Mouse (Mus musculus): Measurements from ENCODE around the gene Mybbp1a.

DNA sequence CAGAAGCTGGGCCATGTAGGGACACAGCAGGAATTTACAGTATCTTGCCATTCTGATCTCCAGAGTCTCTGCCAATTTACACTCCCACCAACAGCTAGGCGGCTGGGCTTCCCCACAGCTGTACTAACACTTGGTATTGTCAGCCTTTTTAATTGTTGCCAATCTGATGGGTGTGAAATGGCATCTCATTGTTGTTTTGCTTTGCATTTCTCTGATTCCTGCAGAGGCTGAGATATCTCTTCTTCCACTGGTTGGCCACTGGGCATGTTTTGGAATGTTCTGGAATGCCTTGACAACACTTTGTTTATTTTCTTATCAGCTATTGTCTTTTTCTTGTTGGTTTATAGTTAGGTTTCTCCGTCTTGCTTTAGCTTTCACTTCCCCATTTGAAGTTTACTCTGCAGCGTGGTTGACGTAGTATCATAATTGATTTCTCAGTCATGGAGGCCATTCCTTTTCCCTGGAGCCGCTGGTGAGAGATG, 20.4 kb downstream of the Mybbp1a start:
- no peak for TF ChIP-seq POLR2A (IDR thresholded peaks at IDR 0.05; ENCODE audit: borderline replicate concordance, insufficient read depth, low read length)
- no peak for TF ChIP-seq CTCF (IDR thresholded peaks at IDR 0.05; ENCODE audit: borderline replicate concordance, insufficient read depth, low read depth, low read length)
